Mouse (Mus musculus) left cerebral cortex, adult 2 months (tissue): ENCODE results near the gene Rfx4. TPM values are rescaled to one million over a fixed set of nuclear protein-coding genes. Genes with fewer than 3 reads are reported as not detected.

Experiments
- DNase-seq, 2 experiments: peaks; one replicate each; pipeline ENCODE4 v3.0.0; 2021 to 2022; ENCODE audit warnings: low spot score in 2 of 2, mixed read lengths in 1 of 2; ENCODE audit errors: extremely low spot score in 1 of 2
- H3K27ac ChIP-seq: fragments of 200-600 bp; 2 replicates; pipeline ENCODE4 v1.8.1; 2022
- H3K4me3 ChIP-seq: fragments of 200-600 bp; 2 replicates; pipeline ENCODE4 v1.8.1; 2022
- CTCF ChIP-seq: fragments of 200-600 bp; IDR thresholded peaks from 2 replicates; pipeline ENCODE4 v1.8.1; 2022; ENCODE audit warnings: antibody characterized with exemption, mild to moderate bottlenecking, moderate library complexity
- intact Hi-C: fragments of 180-260 bp; cut with DNase I; formaldehyde crosslinking; loops from one replicate; pipeline ENCODE4 v1.15.1; 2025
- total RNA-seq, 2 experiments: library from RNA; stranded (reverse); gene quantifications; 2 replicates each; pipeline ENCODE4 v1.2.3; 2021

The Rfx4 gene
- total RNA-seq, 2 experiments from 2014 or later: 10.3 to 13.4 TPM

DNA sequence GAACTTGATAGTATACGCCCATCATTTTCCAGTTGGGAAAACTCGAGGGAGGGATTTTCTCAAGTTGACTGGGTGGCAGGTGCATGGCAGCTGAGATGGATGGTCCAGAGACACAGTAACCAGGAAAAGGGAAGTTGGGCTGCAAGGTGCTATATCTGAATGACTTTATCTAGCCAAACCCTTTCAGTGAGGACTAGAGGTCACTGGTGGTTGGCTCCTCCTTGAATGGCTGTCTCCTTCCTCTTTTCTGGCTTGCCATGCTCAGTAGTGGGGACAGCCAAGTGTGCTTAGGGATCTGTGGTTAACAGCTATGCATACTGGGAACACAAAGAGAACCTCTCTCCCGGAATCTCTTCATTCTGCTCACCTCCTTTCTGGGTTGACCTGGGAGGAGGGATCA, 64.4 kb downstream of the Rfx4 start:
- no peak for TF ChIP-seq CTCF
- no peak for DNase-seq
- intact Hi-C loops: no loop called here
- Histone ChIP-seq H3K4me3 (no peak overlapping the region), H3K27ac (no peak overlapping the region)

DNA sequence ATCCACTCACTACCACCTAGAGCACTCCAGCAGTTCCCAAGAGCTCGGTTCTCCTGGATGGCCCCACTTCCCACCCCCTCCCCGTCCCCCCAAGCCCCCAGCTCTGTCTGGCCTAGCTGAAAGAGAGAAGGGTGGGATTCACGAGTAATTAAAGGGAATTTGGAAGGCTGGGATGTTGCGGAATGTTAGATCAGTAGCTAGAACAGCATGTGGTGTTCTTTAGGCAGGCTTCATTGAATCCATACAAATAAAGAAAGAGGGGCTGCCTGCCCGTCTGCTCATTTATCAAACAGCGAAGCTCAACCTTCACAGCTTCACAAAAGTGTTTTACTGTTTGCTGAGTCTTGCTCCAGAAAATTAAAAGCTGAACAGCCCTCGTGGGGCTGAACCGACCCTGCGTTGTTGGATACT, 66.9 kb downstream of the Rfx4 start:
- H3K27ac ChIP-seq: no peak overlapping the region
- intact Hi-C loops: no loop called here
- TF ChIP-seq CTCF: no peak
- DNase-seq: no peak
- no peak overlapping the region for H3K4me3 ChIP-seq

DNA sequence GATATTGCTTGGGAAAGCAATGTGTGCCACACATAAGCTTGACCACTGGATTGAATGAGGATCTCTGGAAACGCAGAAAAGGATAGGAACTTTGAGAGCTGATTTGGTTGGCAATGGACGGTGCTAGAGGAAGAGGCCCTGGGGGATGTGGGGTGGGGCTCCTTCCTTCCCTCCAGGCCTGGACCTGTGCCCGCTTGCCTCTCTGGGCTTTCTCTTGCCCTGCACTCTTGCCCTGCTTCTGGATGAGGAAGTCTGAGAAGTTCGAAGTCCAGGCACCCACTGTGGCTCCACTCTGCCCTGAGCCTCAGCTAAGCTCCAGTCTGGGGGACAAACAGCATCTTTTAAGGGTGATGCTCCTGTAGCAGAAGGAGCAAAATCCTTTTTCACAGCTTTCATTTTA, 67.8 kb downstream of the Rfx4 start:
- H3K27ac ChIP-seq: no peak overlapping the region
- intact Hi-C loops: no loop called here
- no peak for TF ChIP-seq CTCF
- no peak for DNase-seq
- H3K4me3 ChIP-seq: no peak overlapping the region

DNA sequence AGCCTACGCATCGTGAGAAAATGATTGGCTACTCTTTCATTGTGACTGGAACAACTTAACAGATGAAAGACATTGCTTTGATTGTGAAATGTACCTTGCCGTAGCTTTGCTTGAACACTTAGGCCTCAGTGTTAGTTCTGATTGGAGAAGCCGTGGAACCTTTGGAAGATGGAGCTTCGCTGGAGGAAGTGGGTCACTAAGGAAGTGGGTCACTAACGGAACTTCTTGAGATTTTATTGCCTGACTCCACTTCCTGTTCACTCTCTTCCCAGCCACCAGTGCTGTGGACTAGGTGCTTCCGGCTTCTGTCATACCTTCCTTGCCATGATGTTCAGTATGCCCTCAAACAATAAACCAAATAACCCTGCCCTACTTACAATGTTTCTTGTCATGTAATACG, 73.1 kb downstream of the Rfx4 start:
- no peak for TF ChIP-seq CTCF
- H3K4me3 ChIP-seq: no peak overlapping the region
- DNase-seq: no peak
- no peak overlapping the region for H3K27ac ChIP-seq
- intact Hi-C loops: no loop called here

DNA sequence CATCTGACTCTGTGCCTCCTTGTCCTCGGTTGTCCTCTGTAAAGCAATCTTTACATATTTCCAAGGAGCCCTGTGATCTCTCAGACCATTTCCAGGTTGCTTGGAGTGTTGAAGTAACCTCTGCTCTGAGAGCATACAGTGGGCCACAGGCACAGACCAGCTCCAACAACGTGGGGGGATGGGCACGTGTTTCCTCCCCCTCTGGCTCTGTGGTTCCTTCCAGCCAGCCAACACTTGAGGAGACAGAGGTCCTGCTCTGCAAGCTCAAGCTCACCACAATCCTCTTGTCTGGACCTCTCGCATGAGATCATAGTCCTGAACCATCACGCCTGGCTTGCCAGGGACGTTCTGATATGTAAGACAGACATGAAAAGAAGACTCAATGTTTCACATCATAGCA, 79.7 kb downstream of the Rfx4 start:
- no peak for TF ChIP-seq CTCF
- intact Hi-C loops: loop anchor here (1.0 to 10.0 kb wide), 2 partner anchors 151 to 209 kb away; no protein-coding TSS in a partner anchor
- DNase-seq: no peak
- Histone ChIP-seq H3K27ac (no peak overlapping the region), H3K4me3 (no peak overlapping the region)

DNA sequence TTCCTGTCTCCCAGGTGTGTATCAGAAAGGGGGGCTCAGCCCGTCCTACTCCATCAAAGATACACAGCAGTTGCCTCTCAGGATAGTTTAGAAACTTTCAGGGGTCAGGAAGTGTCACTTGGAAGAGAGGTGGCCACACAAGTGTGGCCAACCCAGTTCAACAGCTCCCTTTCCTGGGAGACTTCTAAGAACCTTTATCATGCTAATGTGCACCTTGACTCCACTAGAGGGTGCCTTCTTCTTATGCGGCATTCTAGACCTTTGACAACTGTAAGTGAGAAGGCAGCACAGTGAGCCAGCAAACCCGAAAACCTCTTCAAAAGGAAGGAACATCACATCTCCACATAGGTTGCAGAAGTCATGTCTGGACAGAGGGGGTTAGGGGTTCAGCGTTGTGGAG, 80.2 kb downstream of the Rfx4 start:
- peak in 1 of 2 experiments; percentile 29 for DNase-seq
- no peak overlapping the region for H3K27ac ChIP-seq
- intact Hi-C loops: loop anchor here (10.0 kb wide), 1 partner anchor 209 kb away; no protein-coding TSS in a partner anchor
- no peak overlapping the region for H3K4me3 ChIP-seq
- peak; percentile 57 for TF ChIP-seq CTCF

DNA sequence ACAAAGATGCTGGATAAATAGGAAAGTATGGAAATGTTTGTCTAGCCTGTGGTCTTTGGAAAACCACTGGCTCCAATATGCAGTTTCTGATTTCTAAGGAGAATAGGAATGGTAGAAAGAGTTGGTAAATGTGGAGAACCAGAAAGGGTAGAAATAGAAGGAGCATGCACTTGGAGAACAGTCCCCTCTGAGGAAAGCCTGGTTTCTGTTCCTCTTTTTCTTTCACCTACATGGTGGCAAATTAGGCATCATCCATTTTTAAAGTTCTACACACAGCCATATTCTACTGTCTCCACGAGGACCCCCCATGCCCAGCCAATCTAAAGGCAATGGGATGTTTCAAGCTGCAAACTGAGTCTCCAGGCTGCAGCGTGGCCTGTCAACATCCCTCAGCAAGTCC, 81.5 kb downstream of the Rfx4 start:
- intact Hi-C loops: loop anchor here (10.0 kb wide), 1 partner anchor 207 kb away; no protein-coding TSS in a partner anchor
- no peak for DNase-seq
- no peak overlapping the region for H3K4me3 ChIP-seq
- no peak for TF ChIP-seq CTCF
- no peak overlapping the region for H3K27ac ChIP-seq

DNA sequence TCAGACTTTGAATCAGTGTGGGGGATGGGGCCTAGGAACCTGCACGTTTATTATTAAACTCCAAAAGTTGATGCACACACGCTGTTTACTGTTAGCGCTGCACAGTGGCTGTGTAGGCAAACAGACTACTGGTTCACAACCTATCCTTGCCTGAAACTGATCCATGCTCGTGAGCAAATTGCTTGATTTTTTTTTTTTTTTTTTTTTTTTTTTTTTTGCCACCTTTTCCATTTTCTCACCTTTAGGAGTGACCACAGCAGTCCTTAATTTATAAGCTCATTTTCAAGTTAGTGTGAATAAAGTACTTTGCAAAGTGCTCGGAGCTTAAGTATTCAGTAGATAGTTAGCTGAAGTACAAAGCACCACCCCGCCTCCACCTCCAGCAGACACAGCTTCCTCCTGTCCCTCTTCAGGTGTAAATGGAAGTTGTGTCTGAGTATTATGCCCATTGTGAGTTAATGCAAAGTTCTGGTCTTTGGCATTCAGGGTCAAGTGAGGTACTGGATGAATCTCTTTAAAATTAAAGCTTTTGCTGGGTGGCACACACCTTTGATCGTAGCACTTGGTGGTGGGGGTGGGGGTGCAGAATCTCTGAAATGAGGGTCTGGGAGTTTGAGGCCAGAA, 83.1 kb downstream of the Rfx4 start:
- TF ChIP-seq CTCF: no peak
- no peak overlapping the region for H3K27ac ChIP-seq
- no peak overlapping the region for H3K4me3 ChIP-seq
- no peak for DNase-seq
- intact Hi-C loops: loop anchor here (10.0 kb wide), 1 partner anchor 206 kb away; no protein-coding TSS in a partner anchor

DNA sequence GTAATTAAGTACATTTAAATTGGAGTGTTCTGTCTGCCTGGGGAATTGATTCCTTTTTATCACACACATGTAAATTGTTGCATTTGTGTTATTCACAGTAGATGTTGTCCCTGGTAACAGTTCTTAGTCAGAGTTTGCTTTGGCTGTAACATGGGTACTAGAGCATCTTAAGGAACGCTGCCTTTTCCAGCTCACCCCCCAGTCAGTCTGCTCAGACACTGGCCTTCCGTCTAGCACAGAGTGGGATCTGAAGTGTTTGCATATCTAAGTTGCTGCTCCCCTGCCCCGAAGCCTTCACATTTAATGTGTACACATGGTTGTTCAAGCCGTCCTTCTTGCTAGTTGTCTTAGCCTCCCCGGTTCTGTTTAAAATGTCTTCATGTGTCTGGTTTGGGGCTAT, 90.8 kb downstream of the Rfx4 start:
- intact Hi-C loops: no loop called here
- H3K27ac ChIP-seq: no peak overlapping the region
- no peak overlapping the region for H3K4me3 ChIP-seq
- no peak for DNase-seq
- TF ChIP-seq CTCF: no peak

DNA sequence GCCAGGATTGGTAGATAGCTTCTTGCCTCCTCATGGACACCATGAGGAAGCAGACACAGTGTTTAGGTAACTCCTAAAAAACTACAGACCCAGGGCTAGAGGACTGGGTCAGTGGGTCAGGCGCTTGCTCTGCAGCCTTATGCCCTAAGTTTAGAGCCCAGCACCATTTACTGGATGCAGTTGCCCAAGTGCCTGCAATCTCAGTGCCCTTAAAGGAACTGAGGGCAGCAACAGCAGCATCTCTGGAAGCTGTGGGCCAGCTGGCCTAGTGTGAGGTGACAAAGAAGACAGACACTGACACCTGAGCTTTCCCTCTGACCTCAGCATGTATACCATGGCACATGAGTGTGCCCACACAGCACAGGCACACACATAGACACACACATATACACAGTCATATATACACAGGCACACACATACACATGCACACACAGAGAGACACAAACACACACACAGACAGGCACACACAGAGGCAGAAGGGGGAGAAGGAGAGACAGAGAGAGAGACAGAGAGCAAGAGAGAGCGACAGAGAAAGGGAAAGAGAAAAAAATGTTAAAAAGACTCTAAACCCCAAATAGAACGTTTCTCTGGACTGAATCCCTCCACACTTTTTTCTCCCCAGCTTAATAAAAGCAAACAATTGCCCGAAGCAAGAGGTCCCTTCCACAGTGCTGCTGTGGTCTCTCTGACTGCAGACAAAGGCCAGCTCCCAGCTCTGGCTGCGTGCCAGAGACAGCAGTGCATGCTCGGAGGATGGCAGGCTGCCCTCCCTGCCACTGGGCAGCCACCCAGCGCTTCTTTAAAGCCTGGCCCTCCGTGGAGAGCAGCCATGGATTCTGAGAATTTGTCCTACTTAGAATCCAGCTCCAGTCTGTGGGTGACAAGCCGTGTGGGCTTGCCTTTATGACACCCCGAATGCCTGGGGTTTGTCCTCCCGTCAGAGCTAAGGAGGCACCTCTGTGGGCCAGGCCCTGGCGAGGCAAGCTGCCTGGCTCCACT, 96.4 kb downstream of the Rfx4 start:
- intact Hi-C loops: loop anchor here (5.0 kb wide), 1 partner anchor 95 kb away; the partner anchor contains the start of gene Rfx4
- DNase-seq: peak; percentile 64 to 78
- Histone ChIP-seq H3K4me3 (no peak overlapping the region), H3K27ac (peak overlapping the region; percentile 1; the same call in 1 of the 2 replicates)
- TF ChIP-seq CTCF: no peak

DNA sequence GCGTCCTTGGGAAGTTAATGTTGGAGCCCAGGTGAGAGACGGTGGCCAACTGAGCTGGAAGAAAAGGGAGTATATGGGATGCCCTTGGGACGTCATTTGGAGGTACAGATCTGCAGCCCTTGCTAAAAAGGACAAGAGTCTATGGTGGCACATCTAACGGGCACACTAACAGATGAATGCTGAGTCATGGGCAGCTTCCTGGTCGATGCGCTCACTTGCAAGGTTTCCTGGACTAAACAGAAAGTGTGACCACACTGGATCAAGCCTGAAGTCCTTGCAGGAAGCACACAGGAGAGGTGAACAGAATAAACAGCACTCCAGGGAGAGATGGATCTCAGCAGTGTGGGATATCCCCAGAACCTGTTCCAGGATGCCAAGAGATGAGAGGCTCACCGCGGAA, 98.2 kb downstream of the Rfx4 start:
- H3K27ac ChIP-seq: no peak overlapping the region
- TF ChIP-seq CTCF: no peak

DNA sequence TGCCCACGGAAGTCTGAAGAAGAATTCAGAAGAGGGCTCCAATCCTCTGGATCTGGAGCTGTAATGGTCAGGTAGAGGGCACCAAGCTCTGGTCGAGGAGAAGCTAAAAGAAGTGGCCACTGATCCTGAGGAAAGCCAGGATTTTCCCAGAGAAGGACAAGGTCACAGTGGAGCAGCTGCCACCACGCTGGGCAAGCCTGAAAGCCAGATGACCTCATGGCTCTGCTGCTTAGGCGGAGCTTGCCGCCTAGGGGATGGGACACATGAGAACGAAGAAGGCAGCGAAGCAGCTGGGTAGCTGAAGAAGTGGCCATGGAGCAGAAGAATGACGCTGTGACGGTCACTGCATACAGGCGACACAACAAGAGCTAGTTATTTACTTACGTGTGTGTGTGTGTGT, 99.6 kb downstream of the Rfx4 start:
- no peak for DNase-seq
- no peak overlapping the region for H3K27ac ChIP-seq
- TF ChIP-seq CTCF: no peak
- intact Hi-C loops: no loop called here
- H3K4me3 ChIP-seq: no peak overlapping the region

More for the DNA sequence above, 98.2 kb downstream of the Rfx4 start:
- intact Hi-C loops: loop anchor here (5.0 kb wide), 1 partner anchor 97 kb away; the partner anchor contains the start of gene Rfx4
- DNase-seq: no peak
- no peak overlapping the region for H3K4me3 ChIP-seq
